Mouse (Mus musculus) central nervous system, embryonic 11.5 days (tissue): ENCODE measurements around the gene Cpne7. TPM values are rescaled to one million over a fixed set of nuclear protein-coding genes. Genes with fewer than 3 reads are reported as not detected.

Experiments
- polyA plus RNA-seq: library from polyadenylated mRNA; depleted of rRNA; stranded (reverse); fragments of >200 nt; gene quantifications from 2 replicates; pipeline ENCODE4 v1.2.3, GENCODE M21; 2012; rRNA removed

Cpne7 gene
- polyA plus RNA-seq = 1.3 and 1.6 TPM in 2 replicates

GRCm38 (mm10) chr8:123117127-123117731 lies at the start of gene Cpne7:
Gene Cpne7 (plus strand): TSS chr8:123117374.

GRCm38 (mm10) chr8:123101735-123102685 lies 15.2 kb upstream of the Cpne7 start, which contains the start of gene Rpl13:
Gene Rpl13 (plus strand): TSS chr8:123102350.

GRCm38 (mm10) chr8:123157888-123158465 lies 40.8 kb downstream of the Cpne7 start, which contains the start of gene Sult5a1:
Gene Sult5a1 (minus strand): TSS chr8:123158315.

Other genes with a start within 250 kb of the Cpne7 start
- gene Ankrd11, start 75.1 kb upstream of the Cpne7 start, polyA plus RNA-seq = 70.6 and 79.6 TPM in 2 replicates
- gene Spg7, start 54.4 kb upstream of the Cpne7 start, polyA plus RNA-seq = 101 and 102 TPM in 2 replicates
- gene Rpl13, start 15.0 kb upstream of the Cpne7 start, polyA plus RNA-seq = 1,994 and 2,434 TPM in 2 replicates
- 4.5 and 9.5 TPM in 2 replicates for gene Sult5a1, start 40.9 kb downstream of the Cpne7 start, polyA plus RNA-seq
- 1.1 and 2.0 TPM in 2 replicates for gene Dpep1, start 68.9 kb downstream of the Cpne7 start, polyA plus RNA-seq
- gene Chmp1a, start 95.4 kb downstream of the Cpne7 start, polyA plus RNA-seq = 81.7 and 91.7 TPM in 2 replicates
- 6.1 and 8.3 TPM in 2 replicates for gene Spata33, start 95.5 kb downstream of the Cpne7 start, polyA plus RNA-seq
- gene Cdk10, start 107.5 kb downstream of the Cpne7 start, polyA plus RNA-seq = 92.9 and 95.0 TPM in 2 replicates
- gene Spata2l, start 118.9 kb downstream of the Cpne7 start, polyA plus RNA-seq = 1.3 and 2.5 TPM in 2 replicates
- 30.9 and 36.9 TPM in 2 replicates for gene Zfp276, start 136.8 kb downstream of the Cpne7 start, polyA plus RNA-seq
- gene Vps9d1, start 137.0 kb downstream of the Cpne7 start, polyA plus RNA-seq = 62.1 and 62.6 TPM in 2 replicates
- 66.6 and 68.8 TPM in 2 replicates for gene Fanca, start 201.2 kb downstream of the Cpne7 start, polyA plus RNA-seq
- 12.7 and 30.7 TPM in 2 replicates for gene Spire2, start 215.3 kb downstream of the Cpne7 start, polyA plus RNA-seq